Mouse (Mus musculus) neutrophil, adult 65 days (primary cell): ENCODE results near the gene H2afb2. TPM values are rescaled to one million over a fixed set of nuclear protein-coding genes. Genes with fewer than 3 reads are reported as not detected.

Source experiments
- total RNA-seq: library from RNA; stranded (reverse); gene quantifications from 2 replicates; pipeline ENCODE4 v1.2.4, GENCODE M21; 2023

Gene H2afb2
- not detected in 2 replicates for total RNA-seq

DNA sequence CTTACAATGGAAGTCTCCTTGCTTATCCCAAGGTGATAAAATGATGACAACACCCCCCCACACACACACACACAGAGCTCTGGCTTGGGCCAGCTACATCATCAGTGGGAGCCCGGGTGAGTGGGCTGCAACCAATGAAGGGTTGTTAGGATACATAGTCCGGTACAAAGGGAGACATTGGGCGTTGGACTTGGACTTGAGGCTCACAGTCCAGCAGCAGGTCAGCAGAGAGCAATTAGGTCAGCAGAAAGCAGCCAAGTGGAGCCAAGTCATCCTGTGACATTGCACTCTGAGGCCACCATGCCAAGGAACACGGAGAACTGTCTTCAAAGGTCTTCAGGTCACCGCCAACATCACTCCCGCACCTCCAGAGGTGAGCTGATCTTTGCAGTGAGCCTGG is at the start of gene H2afb2:
TSS of gene H2afb2 (plus strand) at position 301 of the 400 bp plus-strand sequence.

Other genes starting within 250 kb of the H2afb2 start
- not detected in 2 replicates for gene Cpxcr1, start 232.2 kb upstream of the H2afb2 start, total RNA-seq